Mouse (Mus musculus): ENCODE measurements around the gene Hap1. TPM values are rescaled to one million over a fixed set of nuclear protein-coding genes. Genes with fewer than 3 reads are reported as not detected.
"Not testable (repeated sequence)": the region's sequence is repeated elsewhere in the genome, so short reads cannot be mapped to it uniquely, and the experiment has no call there.

Hap1 gene
- total and polyA plus RNA-seq, 2 experiments from 2014 or later = 395 to 530 TPM

DNA sequence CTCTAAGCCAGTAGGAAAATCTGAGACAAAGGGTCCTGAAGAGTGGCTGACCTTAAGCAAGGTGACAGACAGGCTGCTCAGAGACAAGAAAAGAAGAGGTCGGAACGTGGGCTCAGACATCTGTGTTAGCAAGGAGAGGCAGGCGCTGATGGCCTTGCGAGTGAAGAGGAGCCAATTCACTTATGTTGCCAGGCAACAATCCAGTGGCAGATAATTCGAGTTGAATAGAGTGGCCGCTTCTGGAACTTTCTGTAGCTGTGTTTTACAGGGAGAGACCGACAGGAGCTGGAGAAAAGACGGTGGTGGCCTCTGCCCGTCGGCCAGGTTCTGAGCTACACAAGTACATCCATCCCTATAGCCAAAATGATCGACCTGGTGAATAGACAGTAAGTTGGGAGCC is 28.6 kb downstream of the Hap1 start:
- Histone ChIP-seq H3K4me1 (ENCODE audit: insufficient read depth, low read length) (peaks cover under 1% of the 10 kb centered on the region; the same call in 1 of the 2 replicates), H3K9me3 (ENCODE audit: low read length) (no peaks in the 10 kb centered on the region), H3K9ac (replicated peaks; ENCODE audit: low read length) (no peak overlapping the region), H3K36me3 (ENCODE audit: insufficient read depth, low read length) (peaks cover 1% of the 10 kb centered on the region; the same call in 1 of the 2 replicates), H3K27me3 (ENCODE audit: insufficient read depth, low read length) (no peaks in the 10 kb centered on the region), H3K27ac (no peak overlapping the region), H3K4me3 (ENCODE audit: low read length) (no peak overlapping the region), H3K4me2 (ENCODE audit: low read depth, low read length) (no peak overlapping the region)
- 29% methylated on average over 11 of the region's 11 CpGs for WGBS
- DNase-seq (ENCODE audit: low spot score) (peak; percentile 34), ATAC-seq (no peak)
- no peak for TF ChIP-seq CTCF (IDR thresholded peaks at IDR 0.05; ENCODE audit: low read depth)

DNA sequence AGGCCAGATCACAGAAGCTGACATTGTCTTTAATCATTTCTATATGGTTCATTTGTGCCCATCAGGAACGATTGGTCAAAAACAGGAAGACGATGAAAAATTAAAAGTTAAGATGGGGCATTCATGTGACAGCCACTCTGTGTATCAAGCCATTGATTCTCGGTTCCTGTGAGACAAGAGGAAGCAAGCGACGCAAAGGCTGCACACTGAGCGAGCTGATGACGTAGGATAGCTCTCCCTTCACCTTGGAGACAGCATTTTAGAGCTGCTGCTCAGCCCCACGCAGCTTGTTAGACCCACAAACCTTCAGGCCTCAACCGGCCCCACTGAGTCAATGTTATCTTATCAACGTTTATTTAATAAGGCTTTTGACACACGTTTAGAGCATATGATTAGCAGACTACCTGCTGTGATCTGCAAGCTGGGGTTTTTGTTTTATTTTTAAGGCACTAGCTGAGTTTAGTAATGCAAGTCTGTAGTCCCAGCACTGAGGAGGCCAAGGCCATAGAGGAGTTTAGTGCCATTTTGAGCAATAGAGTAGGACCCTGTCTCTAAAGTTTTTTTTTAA is 30.8 kb downstream of the Hap1 start:
- Histone ChIP-seq H3K4me3 (ENCODE audit: low read length) (no peak overlapping the region), H3K9ac (replicated peaks; ENCODE audit: low read length) (no peak overlapping the region), H3K27me3 (ENCODE audit: insufficient read depth, low read length) (no peaks in the 10 kb centered on the region), H3K9me3 (ENCODE audit: low read length) (no peaks in the 10 kb centered on the region), H3K36me3 (ENCODE audit: insufficient read depth, low read length) (peaks cover 9% of the 10 kb centered on the region; the same call in 1 of the 2 replicates), H3K27ac (no peak overlapping the region), H3K4me1 (ENCODE audit: insufficient read depth, low read length) (no peaks in the 10 kb centered on the region; the same call in 1 of the 2 replicates), H3K4me2 (ENCODE audit: low read depth, low read length) (no peak overlapping the region)
- WGBS = 35% methylated on average over 11 of the region's 11 CpGs
- no peak for TF ChIP-seq CTCF (IDR thresholded peaks at IDR 0.05; ENCODE audit: low read depth)
- DNase-seq (ENCODE audit: low spot score) (no peak), ATAC-seq (no peak)

DNA sequence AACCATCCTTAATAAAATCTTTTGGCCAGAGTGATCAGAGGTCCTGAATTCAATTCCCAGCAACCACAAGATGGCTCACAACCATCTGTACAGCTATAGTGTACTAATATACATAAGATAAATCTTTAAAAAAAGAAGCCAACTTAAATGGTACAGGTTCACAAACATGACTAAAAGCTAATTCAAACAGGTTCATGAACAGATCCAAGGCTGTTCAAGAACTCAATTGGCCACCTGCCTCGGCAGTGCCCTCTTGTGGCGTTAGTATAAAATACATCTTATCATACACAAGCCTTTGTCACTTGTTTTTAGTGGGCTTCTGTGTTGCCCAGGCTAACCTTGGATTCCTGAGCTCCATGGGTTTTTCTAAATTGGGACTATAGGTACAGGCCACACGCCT is 32.4 kb downstream of the Hap1 start:
- WGBS = 14% methylated on average over 3 of the region's 3 CpGs
- Histone ChIP-seq H3K4me2 (ENCODE audit: low read depth, low read length) (no peak overlapping the region), H3K4me1 (ENCODE audit: insufficient read depth, low read length) (no peaks in the 10 kb centered on the region)

DNA sequence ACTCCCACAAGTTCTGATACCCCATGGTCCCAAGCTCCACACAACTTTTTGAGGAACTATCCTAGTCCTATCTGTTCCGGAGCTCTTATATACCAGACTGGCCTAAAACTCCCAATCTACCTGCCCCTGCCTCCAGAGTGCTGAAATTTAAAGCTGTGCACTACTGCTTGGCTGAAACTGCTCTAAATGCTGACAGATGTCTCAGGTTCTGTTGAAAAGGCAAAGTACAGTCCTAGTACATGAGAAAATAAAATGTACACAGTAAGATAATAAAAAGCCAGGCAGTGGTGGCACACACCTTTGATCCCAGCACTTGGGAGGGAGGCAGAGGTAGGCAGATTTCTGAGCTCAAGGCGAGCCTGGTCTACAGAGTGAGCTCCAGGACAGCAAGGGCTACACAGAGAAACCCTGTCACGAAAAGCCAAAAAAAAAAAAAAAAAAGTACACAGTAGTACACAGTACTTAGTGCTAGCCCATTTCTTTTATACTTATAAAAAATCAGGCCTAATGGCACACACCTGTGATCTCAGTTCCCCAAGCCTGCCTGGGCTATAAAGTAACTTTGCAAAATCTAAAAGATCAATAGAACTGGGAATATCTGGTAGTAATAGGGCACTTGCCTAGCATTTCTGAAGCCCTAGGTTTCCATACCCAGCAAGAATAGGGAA is 33.2 kb downstream of the Hap1 start:
- H3K9me3 ChIP-seq (ENCODE audit: low read length) = no peaks in the 10 kb centered on the region
- H3K27ac ChIP-seq = no peak overlapping the region
- WGBS = 68% methylated on average over 3 of the region's 3 CpGs
- ATAC-seq (no peak), DNase-seq (ENCODE audit: low spot score) (no peak)
- H3K27me3 ChIP-seq (ENCODE audit: insufficient read depth, low read length) = no peaks in the 10 kb centered on the region
- H3K36me3 ChIP-seq (ENCODE audit: insufficient read depth, low read length) = peaks cover 9% of the 10 kb centered on the region; the same call in 1 of the 2 replicates
- H3K4me2 ChIP-seq (ENCODE audit: low read depth, low read length) = no peak overlapping the region
- no peaks in the 10 kb centered on the region for H3K4me1 ChIP-seq (ENCODE audit: insufficient read depth, low read length)
- no peak for TF ChIP-seq CTCF (IDR thresholded peaks at IDR 0.05; ENCODE audit: low read depth)
- no peak overlapping the region for H3K9ac ChIP-seq (replicated peaks; ENCODE audit: low read length)
- no peak overlapping the region for H3K4me3 ChIP-seq (ENCODE audit: low read length)

More for the DNA sequence above, 32.4 kb downstream of the Hap1 start:
- H3K36me3 ChIP-seq (ENCODE audit: insufficient read depth, low read length) = peaks cover 9% of the 10 kb centered on the region; the same call in 1 of the 2 replicates
- H3K27me3 ChIP-seq (ENCODE audit: insufficient read depth, low read length) = no peaks in the 10 kb centered on the region
- no peak overlapping the region for H3K27ac ChIP-seq
- no peak overlapping the region for H3K9ac ChIP-seq (replicated peaks; ENCODE audit: low read length)
- DNase-seq (ENCODE audit: low spot score) (peak; percentile 79), ATAC-seq (no peak)
- H3K9me3 ChIP-seq (ENCODE audit: low read length) = no peaks in the 10 kb centered on the region
- H3K4me3 ChIP-seq (ENCODE audit: low read length) = no peak overlapping the region
- peak; percentile 81 for TF ChIP-seq CTCF (IDR thresholded peaks at IDR 0.05; ENCODE audit: low read depth)

DNA sequence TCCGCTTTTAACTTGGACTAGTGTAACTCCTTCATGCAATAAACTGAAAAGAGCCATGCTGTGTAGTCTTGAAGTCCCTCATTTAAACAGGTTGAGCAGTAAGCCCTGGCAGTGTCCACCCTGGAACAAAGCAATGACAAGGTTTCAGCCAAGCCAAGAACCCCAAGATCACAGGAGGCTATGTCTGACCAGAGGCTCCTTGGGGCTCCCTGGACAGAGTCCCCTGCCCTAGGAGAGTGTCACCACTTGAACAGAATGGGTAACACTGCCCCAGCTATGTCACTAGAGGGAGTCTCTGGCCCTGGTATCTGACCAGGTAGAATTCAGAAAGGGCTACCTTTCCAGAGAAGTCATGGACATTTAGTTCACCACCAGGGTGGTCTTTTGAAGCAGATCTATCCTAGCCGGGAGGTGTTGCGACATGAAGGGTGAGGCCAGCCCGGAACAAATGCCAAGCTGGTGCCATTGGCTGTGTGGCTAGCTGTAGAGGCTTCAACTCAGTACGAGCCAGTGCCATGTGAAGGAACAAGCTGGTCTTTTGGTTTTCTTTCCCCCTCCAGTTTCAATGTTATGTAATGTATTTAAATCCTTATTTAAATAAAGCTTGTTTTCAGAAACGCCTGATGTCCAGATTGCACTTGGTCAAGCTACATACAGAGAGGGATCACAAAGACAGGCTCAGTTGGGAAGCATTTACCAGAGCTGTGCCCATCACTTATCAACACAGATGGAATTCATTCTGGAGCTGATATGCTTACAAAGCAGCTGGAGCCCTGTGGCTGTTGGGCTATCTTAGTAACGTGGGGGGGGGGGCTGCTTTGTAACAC is 34.2 kb downstream of the Hap1 start:
- H3K36me3 ChIP-seq (ENCODE audit: insufficient read depth, low read length); H3K27me3 ChIP-seq (ENCODE audit: insufficient read depth, low read length); H3K9ac ChIP-seq (replicated peaks; ENCODE audit: low read length); H3K4me3 ChIP-seq (ENCODE audit: low read length); H3K27ac ChIP-seq; ATAC-seq; H3K9me3 ChIP-seq (ENCODE audit: low read length); DNase-seq (ENCODE audit: low spot score); H3K4me1 ChIP-seq (ENCODE audit: insufficient read depth, low read length): not testable (repeated sequence)
- 0 out of 2 replicates have a peak overlapping the region, but pooled peaks have one; percentile 77 for H3K4me2 ChIP-seq (ENCODE audit: low read depth, low read length)
- 73% methylated on average over 7 of the region's 7 CpGs for WGBS

DNA sequence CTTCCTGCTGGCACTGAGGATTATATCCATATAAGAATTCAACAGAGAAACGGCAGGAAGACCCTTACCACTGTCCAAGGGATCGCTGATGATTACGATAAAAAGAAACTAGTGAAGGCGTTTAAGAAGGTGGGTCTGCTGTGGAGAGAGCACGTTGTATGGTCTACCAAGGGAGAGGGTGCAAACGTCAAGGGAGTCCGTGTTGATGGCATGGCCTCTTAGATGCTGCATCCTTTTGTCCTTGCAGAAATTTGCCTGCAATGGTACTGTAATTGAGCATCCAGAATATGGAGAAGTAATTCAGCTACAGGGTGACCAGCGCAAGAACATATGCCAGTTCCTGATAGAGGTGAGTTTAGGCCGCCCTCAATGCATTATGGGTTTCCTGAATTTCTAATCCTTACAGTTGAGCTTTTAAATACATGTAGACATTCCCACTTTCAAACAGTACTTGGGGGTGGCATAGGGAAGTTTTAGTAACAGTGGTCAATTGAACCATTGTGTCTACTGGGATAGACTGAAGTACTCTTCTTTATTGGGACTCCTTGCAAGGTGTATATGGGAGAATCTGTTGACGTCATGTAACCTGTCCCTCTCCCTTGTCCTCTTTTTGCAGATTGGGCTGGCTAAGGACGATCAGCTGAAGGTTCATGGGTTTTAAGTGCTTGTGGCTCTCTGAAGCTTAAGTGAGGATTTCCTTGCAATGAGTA is 35.1 kb downstream of the Hap1 start:
- 19% methylated on average over 11 of the region's 11 CpGs for WGBS
- peak overlapping the region; percentile 99; the same call in 1 of the 2 replicates for H3K27ac ChIP-seq
- H3K9ac ChIP-seq (replicated peaks; ENCODE audit: low read length) = peak overlapping the region; percentile 96
- H3K4me3 ChIP-seq (ENCODE audit: low read length) = peak overlapping the region; percentile 78
- peak overlapping the region; percentile 77 for H3K4me2 ChIP-seq (ENCODE audit: low read depth, low read length)
- ATAC-seq; H3K9me3 ChIP-seq (ENCODE audit: low read length); H3K27me3 ChIP-seq (ENCODE audit: insufficient read depth, low read length); H3K36me3 ChIP-seq (ENCODE audit: insufficient read depth, low read length); H3K4me1 ChIP-seq (ENCODE audit: insufficient read depth, low read length); DNase-seq (ENCODE audit: low spot score): not testable (repeated sequence)

Data from hindbrain, postnatal 0 days (tissue).